Mouse (Mus musculus) gastrocnemius, postnatal 25 days (tissue): Measurements from ENCODE around the gene Arhgap10. TPM values are rescaled to one million over a fixed set of nuclear protein-coding genes. Genes with fewer than 3 reads are reported as not detected.

Experiments used
- DNase-seq: peaks from one replicate; pipeline ENCODE4 v3.0.0; 2022
- total RNA-seq, 2 experiments: library from RNA; stranded (reverse); gene quantifications; 1 replicate in 1 of 2; 2 replicates in 1 of 2; pipeline ENCODE4 v1.2.3; 2021

Arhgap10 gene
- total RNA-seq, 2 experiments from 2014 or later = 48.2 to 58.2 TPM

DNA sequence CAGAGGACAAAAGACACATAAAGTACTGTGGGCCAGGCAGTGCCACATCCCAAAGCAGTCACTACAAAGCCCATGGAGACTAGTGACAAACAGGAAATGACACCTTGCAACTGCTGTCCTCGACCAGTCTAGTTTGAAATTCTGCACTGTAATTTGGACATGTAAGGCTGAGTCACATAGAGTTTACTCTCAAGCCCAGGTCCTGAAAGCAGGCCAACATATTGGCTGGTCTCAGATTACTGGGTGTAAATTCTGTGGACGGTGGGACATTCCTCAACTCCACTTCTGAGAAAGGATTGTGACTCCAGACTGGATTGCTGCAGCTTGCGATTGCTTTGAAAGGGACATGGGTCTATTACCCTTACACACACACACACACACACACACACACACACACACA lies 229.7 kb downstream of the Arhgap10 start:
- no peak for DNase-seq

- no peak for DNase-seq
Observed at GRCm38 (mm10) chr8:77284473-77284872, 233.3 kb downstream of the Arhgap10 start.

- no peak for DNase-seq
Observed at GRCm38 (mm10) chr8:77282605-77283236, 235.0 kb downstream of the Arhgap10 start.

GRCm38 (mm10) chr8:77279977-77280376 lies 237.8 kb downstream of the Arhgap10 start:
- no peak for DNase-seq

DNA sequence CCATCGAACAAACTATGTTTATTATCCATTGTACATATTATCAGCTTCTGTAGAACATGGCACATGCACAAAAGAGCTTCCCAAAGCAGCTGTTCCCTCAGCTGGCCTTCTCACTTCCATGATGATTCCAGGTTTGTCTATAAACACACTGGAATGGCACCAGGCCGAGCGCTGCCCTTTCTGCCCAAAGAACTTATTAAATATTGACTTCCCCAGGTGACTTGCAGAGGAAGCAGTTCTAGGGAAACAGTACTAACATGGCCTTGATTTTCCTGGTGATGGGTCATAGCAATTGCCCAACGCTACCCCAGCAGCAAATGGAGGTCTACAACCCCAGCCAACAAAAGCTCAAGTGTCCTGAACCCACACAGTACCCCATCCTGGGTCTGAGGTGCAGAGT lies 239.5 kb downstream of the Arhgap10 start:
- DNase-seq = no peak

- peak; percentile 42 for DNase-seq
Observed at GRCm38 (mm10) chr8:77276827-77277226, 240.9 kb downstream of the Arhgap10 start.

DNA sequence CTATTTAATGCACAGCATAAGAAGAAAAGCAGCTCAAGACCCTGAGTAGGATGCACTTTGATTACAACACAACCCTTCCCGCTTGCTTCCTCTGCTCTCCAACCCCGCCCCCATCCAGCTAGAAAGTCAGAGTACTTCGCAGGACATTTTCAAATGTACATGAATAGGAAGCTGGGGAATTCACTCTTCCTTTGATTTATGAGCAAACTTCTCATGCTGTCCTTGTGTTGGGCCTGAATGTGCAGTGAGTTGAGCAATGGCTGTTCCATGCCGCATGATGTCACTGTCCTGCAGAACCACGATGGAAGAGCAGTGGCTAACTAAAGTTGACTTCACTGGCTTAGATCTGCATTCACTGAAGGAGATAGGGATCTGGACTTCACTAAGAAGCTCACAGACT lies 242.2 kb downstream of the Arhgap10 start:
- no peak for DNase-seq

DNA sequence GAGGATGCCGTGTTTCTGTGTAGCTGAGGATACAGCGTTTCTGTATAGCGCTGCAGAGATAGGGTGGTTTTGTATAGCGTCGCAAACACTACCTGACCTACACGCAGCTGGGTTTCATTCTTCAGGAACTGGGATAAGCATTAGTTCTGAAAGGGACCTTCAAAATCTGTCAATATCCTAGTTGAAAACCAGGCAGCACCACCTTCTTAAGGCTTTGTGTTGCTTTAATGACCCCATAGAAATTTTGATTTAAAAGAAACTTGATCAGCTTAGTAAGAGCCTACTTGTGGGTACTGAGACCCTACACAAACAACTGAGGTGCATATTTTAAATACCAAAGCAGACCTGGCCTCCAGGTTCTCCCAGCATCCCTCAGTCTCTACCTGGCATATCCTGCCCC lies 245.6 kb downstream of the Arhgap10 start:
- no peak for DNase-seq

DNA sequence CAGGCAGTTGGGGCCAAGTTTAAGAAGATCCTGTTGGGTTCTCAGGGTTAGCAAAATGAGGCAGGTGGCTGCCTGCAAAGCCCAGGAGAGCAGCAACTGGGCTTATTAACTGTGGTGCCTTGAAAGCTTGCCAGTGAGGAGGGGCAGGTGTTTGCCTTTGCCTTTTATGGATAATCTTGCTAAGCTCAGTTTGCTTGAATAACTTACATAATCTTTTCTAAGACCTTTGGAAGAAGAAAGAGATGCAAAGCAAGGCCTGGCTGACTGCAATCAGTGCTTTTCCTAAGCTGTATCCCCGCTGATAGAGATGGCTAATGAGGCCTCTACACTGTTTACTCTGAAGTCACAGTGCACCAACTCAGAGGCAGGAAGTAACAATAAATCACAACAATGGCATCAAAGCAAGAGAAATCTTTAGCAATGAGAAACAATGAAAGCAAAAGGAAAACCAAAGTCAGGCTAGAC lies 249.8 kb downstream of the Arhgap10 start:
- no peak for DNase-seq

DNA sequence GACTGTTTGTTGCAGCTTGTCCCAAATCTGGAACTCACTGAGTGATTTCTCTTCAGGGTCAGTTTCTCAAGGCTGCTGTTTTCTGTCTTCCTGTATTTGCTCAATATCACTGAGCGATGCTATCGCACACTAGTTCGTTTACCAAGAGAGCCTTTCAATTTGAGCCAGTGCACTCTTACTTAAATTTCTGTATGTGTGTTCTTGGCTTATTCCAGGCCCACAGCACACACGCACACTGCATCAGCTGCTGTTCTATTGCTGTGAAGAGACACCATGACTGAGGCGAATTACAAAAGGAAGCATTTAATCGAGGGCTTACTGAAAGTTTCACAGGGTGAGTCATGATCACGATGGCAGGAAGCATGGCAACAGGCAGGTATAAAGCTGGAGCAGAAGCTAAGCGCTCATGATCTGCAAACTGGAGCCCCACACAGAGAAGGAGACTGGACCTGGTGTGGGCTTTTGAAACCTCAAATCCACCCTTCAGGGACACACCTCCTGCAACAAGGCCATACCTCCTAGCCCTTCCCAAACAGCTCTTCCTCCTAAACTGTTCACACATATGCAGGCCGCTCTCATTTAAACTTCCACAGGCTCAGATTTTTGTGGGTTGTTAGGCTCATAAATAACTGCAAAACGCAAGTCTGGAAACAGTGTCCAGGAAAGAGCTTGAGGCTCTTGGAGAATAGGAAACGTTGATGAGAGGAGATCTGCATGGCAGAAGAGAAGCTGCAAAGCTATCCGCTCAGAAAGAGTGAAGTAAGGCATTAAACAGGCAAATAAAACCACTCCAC lies 255.3 kb downstream of the Arhgap10 start:
- DNase-seq = no peak

DNA sequence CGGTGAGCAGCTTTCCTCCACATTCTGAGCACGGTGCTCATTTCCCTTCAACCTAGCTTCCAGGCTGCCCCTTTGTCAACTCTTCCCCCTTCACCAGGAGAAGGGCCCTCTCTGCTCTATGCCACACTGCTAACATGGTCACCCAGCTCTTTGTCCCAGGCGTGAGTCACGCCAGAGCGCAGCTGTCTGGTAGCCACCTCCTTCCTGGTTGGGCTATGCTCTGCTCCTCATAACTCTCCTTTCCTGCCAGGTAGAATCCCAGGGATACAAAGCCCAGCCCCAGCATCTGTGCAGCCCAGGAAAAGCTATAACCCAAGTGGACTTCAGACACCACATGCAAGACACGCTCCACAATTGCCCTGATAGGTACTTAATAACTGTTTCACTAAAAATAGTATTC lies 256.5 kb downstream of the Arhgap10 start:
- no peak for DNase-seq

DNA sequence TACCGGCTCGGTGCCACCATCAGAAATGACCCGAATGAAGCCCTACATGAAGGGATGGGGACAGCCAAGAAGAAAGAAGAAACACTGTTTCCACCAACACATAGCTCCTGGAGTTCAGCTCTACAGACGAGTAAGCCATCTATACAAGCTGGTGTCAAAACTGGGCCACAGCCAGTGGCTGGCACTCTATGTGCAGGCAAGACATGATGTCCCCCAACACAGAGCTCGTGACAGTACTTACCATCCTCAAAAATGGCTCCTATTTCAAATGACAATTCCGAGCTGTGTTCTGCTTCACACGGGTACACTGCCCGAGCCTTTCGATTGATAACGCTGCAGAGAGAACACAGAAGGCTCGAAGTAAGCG lies 260.7 kb downstream of the Arhgap10 start:
- no peak for DNase-seq

DNA sequence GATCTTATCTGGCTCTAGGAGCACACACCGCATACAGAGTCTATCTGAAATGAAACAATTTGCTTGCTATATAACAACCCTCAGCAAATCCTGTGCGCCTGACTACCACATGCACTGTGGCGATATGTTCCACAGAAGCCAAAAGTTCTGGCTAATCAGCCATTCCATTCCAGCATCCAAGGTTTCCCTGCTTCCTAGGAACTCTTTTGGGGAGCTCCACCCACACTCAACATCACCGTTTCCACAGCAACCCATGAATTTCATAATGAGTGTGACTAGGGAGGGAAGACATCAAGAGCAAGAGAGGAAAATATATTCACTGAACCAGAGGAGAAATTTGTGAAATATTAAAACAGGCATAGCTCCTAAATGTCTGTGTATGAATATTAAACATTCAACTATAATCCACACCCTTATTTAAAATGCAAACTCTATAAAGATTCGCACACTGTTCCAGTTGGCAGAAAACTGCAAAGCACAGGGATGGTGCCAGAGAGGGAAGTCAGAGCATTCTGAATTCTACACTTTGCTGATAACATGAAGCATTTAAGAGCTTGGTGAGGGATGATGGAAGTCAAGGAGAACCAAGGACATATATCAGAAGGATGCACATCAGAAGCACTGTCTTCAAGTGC lies 261.2 kb downstream of the Arhgap10 start:
- DNase-seq = no peak

DNA sequence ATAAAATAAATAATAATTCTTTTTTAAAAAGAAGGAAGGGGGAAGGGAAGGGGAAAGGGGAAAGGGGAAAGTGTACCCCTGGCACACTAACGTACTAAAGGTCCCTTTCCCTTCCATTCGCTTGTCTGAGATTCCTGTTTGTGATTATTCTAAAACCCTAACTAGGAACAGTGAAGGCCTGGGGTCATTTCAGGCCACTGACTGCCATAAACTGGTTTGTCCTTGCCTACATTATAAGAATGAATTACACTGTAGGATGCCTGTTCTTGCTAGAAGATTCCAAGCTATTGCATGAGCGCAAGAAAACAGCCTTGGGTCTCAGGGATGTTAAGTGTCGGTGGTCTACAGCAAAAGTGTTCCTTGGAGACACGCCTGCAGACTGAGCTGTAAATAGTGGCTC lies 263.3 kb downstream of the Arhgap10 start:
- DNase-seq = no peak

DNA sequence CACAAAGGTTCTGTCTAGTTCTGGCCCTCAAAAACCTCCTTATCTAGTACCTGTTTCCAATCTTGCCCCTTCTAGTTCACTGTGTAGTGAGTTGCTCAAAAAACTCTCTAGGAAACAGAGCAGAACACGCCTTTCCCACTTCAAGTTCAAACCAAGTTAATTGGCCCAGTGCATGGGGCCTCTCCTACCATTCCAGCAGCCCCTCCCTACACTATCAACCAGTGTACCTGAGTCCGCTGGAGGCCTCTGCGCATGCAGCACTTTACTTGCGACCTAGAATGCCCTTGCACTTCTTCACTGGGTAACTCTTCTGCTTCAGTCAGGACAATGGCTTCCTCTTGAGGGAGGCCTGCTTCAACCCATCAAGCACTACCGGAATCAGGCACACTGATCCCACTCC lies 266.6 kb downstream of the Arhgap10 start:
- no peak for DNase-seq

GRCm38 (mm10) chr8:77250094-77250493 lies 267.7 kb downstream of the Arhgap10 start:
- no peak for DNase-seq

DNA sequence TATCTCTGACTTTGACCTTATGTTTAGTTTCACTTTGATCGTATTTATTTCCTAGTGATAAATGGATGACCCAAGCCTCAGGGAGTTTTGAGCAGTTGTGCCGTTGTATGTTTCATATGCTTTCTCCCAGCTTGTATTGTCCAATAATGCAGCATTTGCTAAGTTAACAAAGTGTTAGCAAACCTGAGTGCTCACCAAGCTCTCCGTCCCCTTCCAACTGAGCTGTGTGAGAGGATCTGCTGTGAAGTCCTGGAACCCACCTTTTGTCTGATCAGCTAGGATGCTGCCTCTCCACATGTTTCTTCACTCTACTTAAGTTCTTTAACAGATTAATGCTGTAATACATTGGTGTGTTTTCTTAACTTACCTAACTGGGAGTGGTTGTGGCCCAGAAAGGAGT lies 276.4 kb downstream of the Arhgap10 start:
- DNase-seq = no peak

DNA sequence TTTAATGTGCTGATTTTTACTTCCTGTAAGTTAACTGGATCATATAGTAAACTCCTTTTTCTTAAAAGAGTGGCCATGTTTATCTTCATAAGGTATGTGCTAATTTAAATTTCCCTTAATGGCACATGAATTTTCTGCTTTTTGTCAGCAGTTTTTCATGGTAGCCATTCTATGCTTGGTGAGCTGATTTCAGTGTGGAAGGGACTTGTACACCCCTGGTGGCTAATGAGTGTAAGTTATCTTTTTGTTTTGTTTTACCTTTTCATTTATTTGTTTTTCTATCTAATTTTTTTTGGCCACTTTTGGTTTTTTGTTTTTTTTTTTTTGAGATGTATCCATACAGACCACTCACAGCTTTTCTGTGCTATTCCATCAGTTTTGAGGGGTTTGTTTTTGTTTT lies 278.3 kb downstream of the Arhgap10 start:
- DNase-seq = no peak

GRCm38 (mm10) chr8:77236701-77237100 lies 281.1 kb downstream of the Arhgap10 start:
- peak; percentile 38 for DNase-seq

DNA sequence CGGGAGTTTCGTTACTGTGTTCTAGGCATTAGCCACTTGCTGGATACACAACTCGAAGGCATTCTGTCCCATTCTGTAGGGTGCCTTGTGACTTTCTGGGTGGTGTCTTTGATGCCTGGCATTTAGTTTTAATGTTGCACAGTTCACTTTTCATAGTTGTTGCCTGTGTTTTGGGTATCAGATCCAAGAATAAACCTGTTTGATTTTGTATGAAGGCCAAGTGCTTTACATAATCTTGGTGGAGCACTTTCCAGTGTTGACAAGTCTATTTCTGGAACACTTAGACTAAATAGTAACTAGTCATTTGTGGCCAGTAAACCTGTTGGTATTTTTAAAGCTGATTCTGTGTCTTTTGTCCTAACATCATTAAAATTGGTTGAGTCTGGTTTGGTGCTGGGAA lies 285.3 kb downstream of the Arhgap10 start:
- no peak for DNase-seq

DNA sequence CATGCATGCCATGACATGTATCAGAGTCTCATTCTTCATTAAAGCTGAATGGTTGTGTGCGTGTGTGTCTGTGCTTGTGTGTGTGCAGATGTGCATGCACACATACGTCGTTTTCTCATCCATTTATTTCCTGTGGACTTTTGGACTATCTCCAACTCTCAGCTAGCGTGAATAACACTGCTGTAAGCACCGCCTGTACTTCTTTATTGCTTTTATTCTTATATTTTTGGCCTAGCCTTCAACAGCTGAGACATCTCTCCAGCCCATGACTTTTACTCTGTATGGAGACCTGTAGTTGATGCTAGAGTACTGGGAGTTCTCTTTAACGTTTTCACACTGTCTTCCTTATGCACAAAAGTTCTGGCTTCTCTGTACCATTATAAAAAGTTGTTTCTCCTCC lies 285.9 kb downstream of the Arhgap10 start:
- DNase-seq = no peak

- DNase-seq = no peak
Observed at GRCm38 (mm10) chr8:77231211-77231610, 286.5 kb downstream of the Arhgap10 start.

DNA sequence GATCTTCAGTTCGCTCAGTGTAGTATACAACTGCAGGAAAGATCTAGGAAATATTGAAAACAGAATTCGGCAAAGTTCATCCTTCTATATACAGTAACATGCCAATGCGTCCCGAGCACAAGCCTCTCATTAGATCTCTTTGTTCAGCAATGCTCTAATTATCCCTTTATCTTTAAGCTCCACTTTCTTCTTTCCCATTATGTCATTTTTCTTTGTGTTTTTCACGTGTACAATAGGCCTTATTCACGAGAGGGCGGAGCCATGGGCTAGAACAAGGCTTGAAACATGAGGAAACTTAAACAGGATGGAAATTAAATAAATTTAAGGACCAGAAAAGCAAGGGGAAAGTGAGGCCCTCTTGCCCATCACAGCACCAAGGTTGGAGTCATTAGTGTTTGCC lies 289.1 kb downstream of the Arhgap10 start:
- no peak for DNase-seq

DNA sequence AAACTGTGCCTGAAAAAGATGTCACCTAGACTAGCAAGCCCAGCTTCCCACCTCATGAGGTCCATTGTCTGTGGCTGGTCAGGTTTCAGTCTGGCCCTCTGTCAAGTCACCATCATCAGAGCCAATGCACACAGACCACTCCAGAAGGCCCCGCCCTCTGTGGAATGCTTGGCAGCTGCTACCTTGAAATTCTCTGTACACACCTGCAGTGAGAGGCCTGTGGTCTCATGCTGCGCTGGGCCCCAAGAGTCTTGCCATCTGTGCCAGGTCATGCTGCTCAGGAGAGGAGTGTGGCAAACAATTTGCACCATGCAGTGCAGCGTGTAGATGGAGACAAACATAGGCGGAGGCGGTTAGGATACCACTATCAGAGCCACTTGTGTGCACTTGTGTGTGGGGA lies 290.0 kb downstream of the Arhgap10 start:
- DNase-seq = no peak
